Mouse (Mus musculus) hindbrain, embryonic 14.5 days (tissue): Measurements from ENCODE around the gene Prkn. TPM values are rescaled to one million over a fixed set of nuclear protein-coding genes. Genes with fewer than 3 reads are reported as not detected.

Source experiments
- ATAC-seq: fragments of 200-750 bp; cut with Nextera tagmentation; 2 replicates; pipeline ENCODE4 v1.8.0; 2017; ENCODE audit warnings: moderate number of reproducible peaks, mild to moderate bottlenecking, moderate TSS enrichment, moderate library complexity; ENCODE audit not compliant: low FRiP score
- DNase-seq: peaks from one replicate; pipeline ENCODE4 v3.0.0-alpha.2; 2015; ENCODE audit warnings: low spot score
- H3K27ac ChIP-seq: fragments of 300-500 bp; sonication (generic); 2 replicates; pipeline ENCODE4 v1.5.1; 2014; ENCODE audit warnings: mild to moderate bottlenecking, moderate library complexity
- H3K27me3 ChIP-seq: fragments of 300-500 bp; sonication (generic); 2 replicates; pipeline ENCODE4 v1.6.1; 2014; ENCODE audit warnings: mild to moderate bottlenecking, low read length, mixed read lengths; ENCODE audit not compliant: control insufficient read depth, insufficient read depth
- H3K36me3 ChIP-seq: fragments of 300-500 bp; sonication (generic); replicated peaks from 2 replicates; pipeline ENCODE4 v1.6.1; 2014; ENCODE audit not compliant: control insufficient read depth, insufficient read depth
- H3K4me1 ChIP-seq: fragments of 300-500 bp; sonication (generic); replicated peaks from 2 replicates; pipeline ENCODE4 v1.6.1; 2014; ENCODE audit warnings: antibody characterized with exemption, low read length, mixed read lengths; ENCODE audit not compliant: control insufficient read depth, insufficient read depth
- H3K4me2 ChIP-seq: fragments of 300-500 bp; sonication (generic); replicated peaks from 2 replicates; pipeline ENCODE4 v1.6.1; 2014; ENCODE audit warnings: mild to moderate bottlenecking, moderate library complexity
- H3K4me3 ChIP-seq: fragments of 300-500 bp; sonication (generic); replicated peaks from 2 replicates; pipeline ENCODE4 v1.5.1; 2014; ENCODE audit warnings: mild to moderate bottlenecking, low read length
- H3K9ac ChIP-seq: fragments of 300-500 bp; sonication (generic); 2 replicates; pipeline ENCODE4 v1.6.1; 2014
- H3K9me3 ChIP-seq: fragments of 300-500 bp; sonication (generic); 2 replicates; pipeline ENCODE4 v1.6.1; 2016; ENCODE audit warnings: low read length; ENCODE audit not compliant: control insufficient read depth
- WGBS: fragments of 180-500 bp; shearing (Covaris S2); extraction: QIAGEN DNeasy Blood & Tissue Kit; methylation state at CpG from one replicate; pipeline ENCODE4 v1.1.7; 2014; 5-methylcytosine and 5-hydroxymethylcytosine counted together
- polyA plus RNA-seq: library from polyadenylated mRNA; unstranded; fragments of >200 nt; fragmentation: Nextera tagmentation; extraction: Ambion mirVana; gene quantifications from 2 replicates; pipeline ENCODE4 v1.2.1, GENCODE M21; 2014

Prkn gene
- polyA plus RNA-seq, 1 experiment from 2014 or later = 4.4 TPM

GRCm38 (mm10) chr17:10878986-10879385, 38.8 kb downstream of the Prkn start:
- no peak for ATAC-seq
- H3K9me3 ChIP-seq = no peaks in the 10 kb centered on the region
- 88% methylated on average over 5 of the region's 5 CpGs for WGBS

GRCm38 (mm10) chr17:10882260-10882659, 42.1 kb downstream of the Prkn start:
- H3K4me1 ChIP-seq = no peaks in the 10 kb centered on the region
- DNase-seq (no peak), ATAC-seq (no peak)
- H3K4me3 ChIP-seq = no peak overlapping the region
- H3K27ac ChIP-seq = no peak overlapping the region
- no peaks in the 10 kb centered on the region for H3K36me3 ChIP-seq
- H3K9me3 ChIP-seq = no peaks in the 10 kb centered on the region
- H3K27me3 ChIP-seq = no peaks in the 10 kb centered on the region
- WGBS = 90% methylated on average over 1 of the region's 1 CpGs
- no peak overlapping the region for H3K4me2 ChIP-seq
- no peak overlapping the region for H3K9ac ChIP-seq

More at GRCm38 (mm10) chr17:10878986-10879385, 38.8 kb downstream of the Prkn start:
- no peak overlapping the region for H3K9ac ChIP-seq
- H3K36me3 ChIP-seq = no peaks in the 10 kb centered on the region
- no peak for DNase-seq
- H3K27me3 ChIP-seq = no peaks in the 10 kb centered on the region
- no peak overlapping the region for H3K4me2 ChIP-seq
- H3K4me3 ChIP-seq = no peak overlapping the region
- no peak overlapping the region for H3K27ac ChIP-seq
- no peaks in the 10 kb centered on the region for H3K4me1 ChIP-seq

GRCm38 (mm10) chr17:10887924-10888323, 47.7 kb downstream of the Prkn start:
- no peak for DNase-seq
- no peak overlapping the region for H3K27ac ChIP-seq
- H3K4me3 ChIP-seq = no peak overlapping the region
- no peaks in the 10 kb centered on the region for H3K36me3 ChIP-seq
- no peaks in the 10 kb centered on the region for H3K9me3 ChIP-seq
- no peaks in the 10 kb centered on the region for H3K27me3 ChIP-seq
- WGBS = 7% methylated on average over 4 of the region's 4 CpGs
- ATAC-seq = no peak
- H3K4me1 ChIP-seq = peaks cover 6% of the 10 kb centered on the region
- no peak overlapping the region for H3K9ac ChIP-seq
- no peak overlapping the region for H3K4me2 ChIP-seq

- ATAC-seq (no peak), DNase-seq (no peak)
- WGBS = 86% methylated on average over 3 of the region's 3 CpGs
- Histone ChIP-seq H3K9me3 (no peaks in the 10 kb centered on the region), H3K36me3 (no peaks in the 10 kb centered on the region), H3K4me3 (no peak overlapping the region), H3K27ac (no peak overlapping the region), H3K4me1 (no peaks in the 10 kb centered on the region), H3K4me2 (no peak overlapping the region), H3K9ac (no peak overlapping the region), H3K27me3 (no peaks in the 10 kb centered on the region)
These were observed 61.6 kb downstream of the Prkn start for GRCm38 (mm10) chr17:10901686-10902228.

- no peak for ATAC-seq
- Histone ChIP-seq H3K36me3 (no peaks in the 10 kb centered on the region), H3K9ac (no peak overlapping the region)
These were observed 96.5 kb downstream of the Prkn start for GRCm38 (mm10) chr17:10936698-10937097.

GRCm38 (mm10) chr17:10937844-10938243, 97.7 kb downstream of the Prkn start:
- no peak overlapping the region; the same call in 1 of the 2 replicates for H3K27ac ChIP-seq
- H3K4me1 ChIP-seq = 0 out of 2 replicates have a peak, but pooled peaks cover 4% of the 10 kb centered on the region
- ATAC-seq = no peak
- 32% methylated on average over 8 of the region's 8 CpGs for WGBS
- no peaks in the 10 kb centered on the region for H3K36me3 ChIP-seq
- no peak for DNase-seq
- H3K9me3 ChIP-seq = no peaks in the 10 kb centered on the region
- H3K4me2 ChIP-seq = no peak overlapping the region
- no peak overlapping the region for H3K9ac ChIP-seq
- H3K4me3 ChIP-seq = no peak overlapping the region
- H3K27me3 ChIP-seq = no peaks in the 10 kb centered on the region

More at GRCm38 (mm10) chr17:10936698-10937097, 96.5 kb downstream of the Prkn start:
- Histone ChIP-seq H3K27ac (no peak overlapping the region), H3K27me3 (no peaks in the 10 kb centered on the region), H3K9me3 (no peaks in the 10 kb centered on the region), H3K4me1 (0 out of 2 replicates have a peak, but pooled peaks cover 4% of the 10 kb centered on the region), H3K4me2 (no peak overlapping the region), H3K4me3 (no peak overlapping the region)
- no peak for DNase-seq

- H3K27ac ChIP-seq = no peak overlapping the region
- no peak overlapping the region for H3K4me2 ChIP-seq
- no peak overlapping the region for H3K9ac ChIP-seq
- H3K9me3 ChIP-seq = no peaks in the 10 kb centered on the region
- H3K4me1 ChIP-seq = 0 out of 2 replicates have a peak, but pooled peaks cover 4% of the 10 kb centered on the region
- DNase-seq = no peak
- WGBS = 71% methylated on average over 1 of the region's 1 CpGs
- H3K27me3 ChIP-seq = no peaks in the 10 kb centered on the region
- H3K4me3 ChIP-seq = no peak overlapping the region
- no peak for ATAC-seq
- no peaks in the 10 kb centered on the region for H3K36me3 ChIP-seq
These were observed 98.6 kb downstream of the Prkn start for GRCm38 (mm10) chr17:10938755-10939154.

GRCm38 (mm10) chr17:10946552-10946951, 106.4 kb downstream of the Prkn start:
- DNase-seq = no peak
- WGBS = 68% methylated on average over 4 of the region's 4 CpGs

GRCm38 (mm10) chr17:10947614-10948013, 107.4 kb downstream of the Prkn start:
- Histone ChIP-seq H3K36me3 (no peaks in the 10 kb centered on the region), H3K4me2 (no peak overlapping the region), H3K9ac (no peak overlapping the region), H3K27ac (no peak overlapping the region), H3K4me1 (no peaks in the 10 kb centered on the region), H3K27me3 (no peaks in the 10 kb centered on the region), H3K9me3 (no peaks in the 10 kb centered on the region), H3K4me3 (no peak overlapping the region)
- DNase-seq (no peak), ATAC-seq (no peak)
- 85% methylated on average over 2 of the region's 2 CpGs for WGBS

More at GRCm38 (mm10) chr17:10946552-10946951, 106.4 kb downstream of the Prkn start:
- Histone ChIP-seq H3K9ac (no peak overlapping the region), H3K4me1 (no peaks in the 10 kb centered on the region), H3K4me3 (no peak overlapping the region), H3K27me3 (no peaks in the 10 kb centered on the region), H3K9me3 (no peaks in the 10 kb centered on the region), H3K4me2 (no peak overlapping the region), H3K36me3 (no peaks in the 10 kb centered on the region), H3K27ac (no peak overlapping the region)
- ATAC-seq = no peak
